Mouse (Mus musculus) right cerebral cortex, postnatal 4 days (tissue): Measurements from ENCODE around the gene Ppm1e.

ENCODE experiments used
- DNase-seq: peaks from one replicate; pipeline ENCODE4 v3.0.0-alpha.2; 2022

Ppm1e gene

DNA sequence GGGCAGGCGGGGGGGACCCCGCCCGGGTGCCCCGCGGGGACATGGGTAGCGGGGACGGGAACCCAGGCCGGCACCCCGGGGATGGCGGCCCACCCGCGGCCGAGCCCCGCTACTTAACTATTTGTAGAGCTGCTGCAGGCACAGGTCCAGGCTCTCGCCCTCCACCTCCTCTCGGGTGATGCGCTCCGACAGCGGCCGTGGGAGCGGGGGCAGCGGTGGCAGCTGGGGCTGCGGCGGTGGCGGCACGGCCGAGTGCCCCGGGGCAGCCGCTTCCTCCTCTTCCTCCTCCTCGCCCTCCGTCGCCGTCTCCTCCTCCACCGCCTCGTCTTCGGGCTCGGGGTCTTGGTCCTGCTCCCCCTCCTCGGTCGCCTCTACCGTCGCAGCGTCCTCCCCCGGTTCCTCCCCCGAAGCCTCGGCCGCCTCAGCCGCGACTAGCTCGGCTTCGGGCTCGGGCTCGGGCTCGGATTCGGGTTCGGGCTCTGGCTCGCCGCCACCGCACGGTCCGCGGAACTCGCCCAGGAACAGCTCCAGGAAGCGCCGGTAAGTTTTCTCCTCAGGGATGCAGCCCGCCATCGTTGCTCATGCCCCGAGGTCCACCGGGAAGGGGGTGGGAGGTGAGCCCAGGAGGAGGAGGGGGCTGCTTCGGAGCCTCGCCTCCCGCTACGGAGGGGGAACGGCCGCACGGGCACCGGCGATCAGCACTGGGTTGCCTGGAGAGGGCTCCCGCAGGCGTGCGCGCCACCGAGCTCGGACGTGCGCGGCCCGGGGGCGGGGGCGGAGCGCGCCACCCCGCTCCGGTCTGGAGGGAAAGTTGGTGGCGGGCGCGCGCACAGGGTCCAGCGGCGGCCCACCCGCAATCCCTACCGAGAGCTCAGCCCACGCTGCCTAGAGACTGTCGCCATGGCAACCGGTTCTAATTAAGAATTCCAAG, at the start of gene Ppm1e:
TSS of gene Ppm1e (minus strand) at position 693 of the 931 bp plus-strand sequence.
- peak; percentile 87 for DNase-seq

GRCm38 (mm10) chr11:87404876-87405275, 46.1 kb upstream of the Ppm1e start, which contains the start of the genes Rad51c and Tex14:
Gene Rad51c, minus strand, starts transcription at chr11:87404954.
Gene Tex14, plus strand, starts transcription at chr11:87405065.
- peak; percentile 28 for DNase-seq

- DNase-seq = peak; percentile 96
These were observed 45.5 kb upstream of the Ppm1e start for GRCm38 (mm10) chr11:87404111-87404853.

DNA sequence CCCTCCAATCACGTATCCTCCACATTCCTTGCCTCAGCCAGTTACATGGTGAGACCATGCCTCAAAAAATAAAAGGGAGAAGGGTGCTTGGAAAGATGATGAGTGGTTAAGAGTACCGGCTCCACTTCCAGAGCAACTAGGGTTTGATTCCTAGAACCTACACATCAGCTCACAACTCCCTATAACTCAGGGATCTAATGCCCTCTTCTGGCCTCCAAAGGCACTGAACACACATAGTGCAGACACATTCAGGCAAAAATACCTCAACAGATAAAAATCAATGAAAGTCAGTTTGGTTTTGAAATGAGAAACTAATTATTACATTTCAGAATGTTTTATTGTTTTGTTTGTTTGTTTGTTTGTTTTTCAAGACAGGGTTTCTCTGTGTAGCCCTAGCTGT, 39.6 kb upstream of the Ppm1e start:
- no peak for DNase-seq

GRCm38 (mm10) chr11:87393855-87394254, 35.0 kb upstream of the Ppm1e start:
- DNase-seq = peak; percentile 40

DNA sequence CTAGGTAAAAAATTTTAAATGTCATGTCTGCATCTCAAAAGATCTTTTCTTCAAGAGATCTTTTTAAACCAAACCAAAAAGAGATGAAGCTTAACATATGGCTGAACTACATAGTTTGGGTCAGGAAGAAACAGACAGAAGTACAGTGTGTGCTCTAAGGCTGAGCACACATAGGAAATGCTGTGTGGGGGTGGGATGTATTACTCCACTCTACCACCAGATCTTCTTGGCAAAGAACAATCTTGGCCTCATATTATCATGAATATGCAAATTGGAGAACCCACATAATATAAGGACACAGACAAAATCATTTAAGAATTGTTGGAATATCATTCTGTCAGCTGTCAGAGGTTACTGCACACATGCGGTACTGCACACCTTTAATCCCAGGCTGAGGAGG, 26.9 kb upstream of the Ppm1e start:
- DNase-seq = no peak

DNA sequence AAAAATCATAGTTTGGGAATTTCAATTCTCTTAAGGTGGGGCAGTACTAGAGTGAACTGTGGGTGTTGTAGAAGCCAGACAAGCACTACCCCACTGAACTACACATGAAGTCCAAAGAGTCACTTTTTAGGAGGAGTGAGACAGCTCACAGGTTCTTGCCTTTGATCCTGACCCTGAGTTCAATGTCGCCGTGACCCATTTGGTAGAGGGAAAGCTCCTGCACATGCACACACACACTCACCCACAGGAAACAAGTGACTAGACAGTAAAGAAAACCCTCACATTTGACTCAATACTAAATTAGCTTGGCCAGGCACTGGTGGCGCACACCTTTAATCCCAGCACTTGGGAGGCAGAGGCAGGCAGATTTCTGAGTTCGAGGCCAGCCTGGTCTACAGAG, 25.7 kb upstream of the Ppm1e start:
- DNase-seq = no peak

DNA sequence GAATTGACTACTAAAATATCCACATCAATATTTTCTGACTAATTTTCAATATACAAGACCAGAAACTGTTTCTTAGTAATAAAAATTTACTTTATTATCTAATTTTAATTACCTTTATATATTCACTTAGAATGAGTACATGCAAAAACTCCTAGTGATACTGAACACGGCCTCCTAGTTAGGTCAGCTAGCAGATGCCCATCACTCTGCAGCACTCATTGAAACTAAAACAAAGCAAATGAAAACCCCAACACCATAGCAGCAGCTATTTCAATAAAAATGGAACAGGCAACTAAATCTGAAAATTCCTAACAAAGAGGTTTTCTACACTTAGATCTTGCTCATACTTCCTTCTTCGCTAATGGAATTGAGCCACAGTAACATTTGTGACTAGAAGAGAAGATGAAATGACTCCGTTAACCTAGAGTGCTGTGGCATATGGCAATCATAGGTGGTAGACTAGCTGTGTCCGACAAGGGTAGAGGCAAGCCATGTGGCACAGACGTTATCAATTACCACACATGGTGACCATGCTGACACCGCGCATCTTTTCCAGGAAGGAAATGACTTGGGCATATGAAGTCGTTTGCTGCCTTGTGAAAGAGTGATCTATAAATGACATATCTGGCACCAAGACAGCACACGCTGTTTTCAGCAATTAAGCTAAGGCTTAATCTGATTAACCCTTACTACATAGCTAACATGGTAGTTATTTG, 9.2 kb upstream of the Ppm1e start:
- DNase-seq = no peak

DNA sequence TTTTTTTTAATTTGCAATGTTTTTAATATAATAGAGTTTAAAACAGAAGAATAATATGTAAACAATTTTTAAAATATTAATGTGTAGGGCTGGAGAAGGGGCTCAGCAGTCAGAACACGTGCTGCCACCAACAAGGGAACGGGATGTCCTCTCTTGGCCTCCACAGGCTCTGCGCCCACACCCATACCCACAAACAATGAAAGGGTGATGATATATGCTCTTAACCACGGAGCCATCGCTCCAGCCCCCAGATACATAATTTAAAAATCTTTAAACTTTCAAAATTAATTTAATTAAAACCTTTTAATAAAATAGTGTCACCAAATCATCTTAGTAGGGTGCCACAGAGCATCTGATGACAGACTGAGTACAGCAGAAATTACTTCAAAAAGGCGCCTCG, 8.2 kb upstream of the Ppm1e start:
- no peak for DNase-seq

- DNase-seq = no peak
These were observed 6.3 kb upstream of the Ppm1e start for GRCm38 (mm10) chr11:87365120-87365519.

DNA sequence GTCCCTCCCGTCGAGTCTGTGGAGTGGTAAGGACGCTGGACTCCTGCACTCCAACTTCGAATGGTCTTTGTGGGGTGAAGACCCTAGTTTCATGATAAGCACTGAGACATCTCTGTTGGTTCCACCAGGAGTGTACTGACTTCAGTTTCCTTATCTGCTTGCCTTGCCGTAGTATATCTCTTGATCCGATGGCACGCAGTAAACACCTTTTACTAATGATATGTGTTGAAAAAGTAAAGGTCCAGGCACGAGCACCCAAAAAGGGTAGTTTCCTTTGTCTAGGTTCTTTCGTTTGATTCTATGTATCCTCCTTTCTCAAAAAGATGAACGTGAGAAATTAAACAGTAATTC, 414 bp upstream of the Ppm1e start:
- no peak for DNase-seq

GRCm38 (mm10) chr11:87357317-87358300, 1.2 kb downstream of the Ppm1e start:
- peak; percentile 32 for DNase-seq

DNA sequence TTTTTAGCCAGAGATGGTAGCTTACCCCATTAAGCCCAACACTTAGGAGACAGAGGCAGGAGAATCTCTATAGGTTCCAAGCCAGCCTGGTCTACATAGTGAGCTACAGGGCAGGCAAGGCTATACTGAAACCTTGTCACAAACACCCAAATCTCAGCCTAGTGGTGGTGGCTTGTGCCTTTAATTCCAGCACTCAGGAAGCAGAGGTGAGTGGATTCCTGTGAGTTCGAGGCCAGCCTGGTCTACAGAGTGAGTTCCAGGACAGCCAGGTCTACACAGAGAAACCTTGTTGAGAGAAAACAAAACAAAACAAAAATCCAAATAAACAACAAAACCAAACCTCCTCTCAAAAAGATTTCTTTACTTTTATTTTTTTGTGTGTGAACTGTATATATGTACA, 4.0 kb downstream of the Ppm1e start:
- no peak for DNase-seq

DNA sequence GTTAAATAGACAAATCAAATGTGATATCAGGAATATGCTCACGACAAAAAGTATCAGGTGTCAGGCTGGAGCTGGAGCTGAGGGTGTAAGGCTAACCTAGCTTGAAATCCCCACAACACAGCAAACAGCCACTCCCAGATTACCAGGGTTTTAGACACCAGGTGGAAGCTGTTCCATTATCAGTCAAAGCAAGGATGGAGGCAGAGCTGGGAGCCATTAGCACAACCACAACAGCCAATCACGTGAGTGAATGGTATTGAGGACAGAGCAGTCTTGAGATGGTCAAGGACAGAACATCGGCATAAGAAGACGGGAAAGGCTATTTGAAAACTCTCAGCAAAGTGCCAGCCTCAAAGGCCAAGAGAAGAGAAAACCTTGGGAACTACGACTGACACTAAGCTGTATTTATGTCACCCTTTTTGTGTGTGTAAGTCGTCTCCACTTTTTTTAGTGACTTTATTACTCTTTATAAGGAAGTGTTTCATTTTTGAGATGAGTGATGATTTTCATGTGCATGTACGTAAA, 5.1 kb downstream of the Ppm1e start:
- DNase-seq = no peak

- DNase-seq = no peak
These were observed 32.4 kb downstream of the Ppm1e start for GRCm38 (mm10) chr11:87326381-87326780.

GRCm38 (mm10) chr11:87322558-87322957, 36.3 kb downstream of the Ppm1e start:
- DNase-seq = no peak

GRCm38 (mm10) chr11:87320007-87320406, 38.8 kb downstream of the Ppm1e start:
- DNase-seq = no peak

DNA sequence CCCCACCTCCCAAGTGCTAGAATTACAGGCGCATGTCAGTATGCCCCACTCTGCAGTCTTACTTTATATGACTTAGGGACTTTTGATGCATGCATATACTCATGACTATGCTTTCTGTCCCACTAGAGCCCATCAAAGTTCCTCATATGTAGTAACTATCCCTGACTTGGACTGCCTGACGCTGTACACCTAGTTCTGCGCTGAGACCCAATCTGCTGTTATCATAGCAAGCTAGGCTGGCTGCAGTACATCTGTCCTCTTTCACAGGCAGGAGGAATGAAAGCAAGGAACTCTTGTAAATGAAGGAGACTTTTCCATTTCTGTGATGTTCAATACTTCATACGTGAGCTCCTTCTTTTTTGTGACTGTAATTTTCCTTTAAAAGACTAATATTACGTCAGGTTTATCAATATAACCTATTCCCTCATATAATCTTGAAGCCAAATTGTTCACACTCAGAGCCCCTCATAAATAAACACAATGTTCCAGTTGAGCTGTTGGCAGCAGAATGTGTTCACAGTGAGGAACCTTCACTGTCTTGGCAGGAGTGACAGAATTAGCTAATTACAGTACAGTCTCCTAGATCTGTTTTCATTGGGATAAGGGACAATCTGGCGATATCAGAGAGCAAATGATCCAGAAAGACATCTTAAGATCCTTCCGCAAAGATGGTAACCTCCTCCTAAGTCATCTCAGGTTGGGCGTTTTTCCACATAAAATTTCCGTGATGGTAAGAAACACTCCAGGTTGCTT, 39.7 kb downstream of the Ppm1e start:
- DNase-seq = no peak

DNA sequence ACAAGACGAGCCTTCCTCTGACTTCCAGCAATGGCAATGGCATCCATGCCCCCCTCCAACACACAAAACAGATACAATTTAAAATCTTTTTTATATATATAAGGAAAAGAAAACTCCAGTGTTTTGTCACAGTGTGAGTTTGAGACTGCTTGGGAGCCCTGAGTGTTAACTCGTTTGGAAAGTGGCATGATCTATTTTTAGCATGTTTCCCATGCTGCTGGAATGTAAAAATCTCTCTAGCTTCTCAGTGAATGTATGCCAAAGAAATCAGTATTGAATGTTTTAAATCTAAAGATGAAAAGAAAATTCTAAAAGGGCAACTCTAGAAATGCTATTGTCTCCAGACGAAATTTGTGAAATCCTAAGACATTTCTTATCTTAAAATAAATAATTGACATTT, 45.3 kb downstream of the Ppm1e start:
- no peak for DNase-seq

DNA sequence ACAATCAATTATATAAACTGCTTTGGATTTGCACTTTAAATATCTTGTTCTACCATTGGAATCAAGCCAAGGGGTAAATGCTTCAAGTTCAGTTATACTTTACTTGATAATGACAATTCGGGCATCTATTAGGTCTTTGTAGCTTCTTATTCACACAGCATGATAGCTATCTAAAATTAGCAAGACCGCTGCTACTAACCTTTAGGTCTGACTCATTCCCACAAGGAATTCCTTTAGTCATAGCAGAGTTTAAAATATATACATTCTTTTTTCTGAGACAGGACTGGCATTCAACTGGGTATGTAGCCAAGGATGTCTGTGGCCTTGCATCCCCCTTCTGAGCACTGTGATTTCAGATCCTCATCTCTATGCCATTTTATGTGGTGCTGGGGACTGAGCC, 48.5 kb downstream of the Ppm1e start:
- DNase-seq = no peak
